Mouse (Mus musculus) fat pad, adult 2 months (tissue): ENCODE measurements around the gene Pclo.
"Not testable (repeated sequence)": the region's sequence is repeated elsewhere in the genome, so short reads cannot be mapped to it uniquely, and the experiment has no call there.

ENCODE experiments used
- DNase-seq: peaks from one replicate; pipeline ENCODE4 v3.0.0-alpha.2; 2011; ENCODE audit warnings: low read depth, low spot score; ENCODE audit errors: extremely low read depth

Gene Pclo

DNA sequence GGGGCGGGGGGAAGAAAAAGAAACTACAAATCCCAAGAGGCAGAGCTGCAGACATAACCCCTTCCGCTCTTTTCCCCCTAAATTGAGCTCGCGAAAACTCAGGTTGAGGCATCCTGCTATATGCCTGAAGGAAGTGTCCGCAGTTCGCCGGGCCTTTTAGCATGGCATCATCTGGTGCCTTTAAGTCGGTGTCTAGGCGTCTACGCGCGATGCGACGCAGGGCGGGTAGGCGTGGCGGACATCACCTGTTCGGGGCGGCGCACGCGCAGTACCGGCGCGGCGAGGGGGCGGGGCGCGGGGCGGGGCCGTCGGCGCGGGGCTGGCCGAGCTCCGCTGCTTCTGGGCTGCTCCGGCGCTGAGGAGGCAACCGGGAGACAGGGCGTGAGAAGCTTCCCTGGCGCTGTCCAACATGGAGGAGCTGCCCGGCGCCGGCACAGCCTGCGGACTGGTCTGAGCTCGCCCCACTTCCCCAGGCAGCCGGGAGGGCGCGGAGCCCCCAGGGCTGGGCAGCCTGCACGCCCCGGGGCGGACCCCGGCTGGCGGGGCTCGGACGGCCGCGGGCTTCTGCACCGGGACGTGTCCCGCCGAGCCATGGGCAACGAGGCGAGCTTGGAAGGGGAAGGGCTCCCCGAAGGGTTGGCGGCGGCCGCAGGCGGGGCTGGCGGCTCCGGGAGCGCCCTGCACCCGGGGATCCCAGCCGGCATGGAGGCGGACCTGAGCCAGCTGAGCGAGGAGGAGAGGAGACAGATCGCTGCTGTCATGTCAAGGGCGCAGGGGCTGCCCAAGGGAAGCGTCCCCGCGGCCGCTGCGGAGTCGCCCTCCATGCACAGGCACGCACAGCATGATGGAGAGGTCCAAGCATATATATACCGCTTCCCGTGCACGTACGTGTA, at the start of gene Pclo:
Gene Pclo (plus strand): TSS at position 288 of the 893 bp plus-strand sequence.
- no peak for DNase-seq

DNA sequence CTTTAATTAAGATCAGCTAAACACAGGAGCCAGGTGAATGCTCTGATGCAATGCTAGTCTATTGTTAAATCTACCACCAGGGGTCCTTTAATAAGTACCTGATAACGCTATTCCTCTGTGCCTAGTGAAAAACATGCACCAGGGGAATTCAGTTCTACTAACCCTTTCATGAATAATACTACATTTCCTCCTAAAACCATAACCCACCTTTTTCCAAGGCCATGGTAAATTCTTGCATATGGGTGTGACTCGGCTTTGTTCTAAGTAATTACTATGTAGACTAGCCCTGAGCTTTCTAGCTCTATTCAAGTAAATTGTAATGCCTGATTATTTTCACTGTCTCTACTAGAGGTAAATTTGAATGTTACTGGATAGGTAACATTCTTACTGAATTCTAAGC, 20.3 kb upstream of the Pclo start:
- DNase-seq, result not testable (repeated sequence)

DNA sequence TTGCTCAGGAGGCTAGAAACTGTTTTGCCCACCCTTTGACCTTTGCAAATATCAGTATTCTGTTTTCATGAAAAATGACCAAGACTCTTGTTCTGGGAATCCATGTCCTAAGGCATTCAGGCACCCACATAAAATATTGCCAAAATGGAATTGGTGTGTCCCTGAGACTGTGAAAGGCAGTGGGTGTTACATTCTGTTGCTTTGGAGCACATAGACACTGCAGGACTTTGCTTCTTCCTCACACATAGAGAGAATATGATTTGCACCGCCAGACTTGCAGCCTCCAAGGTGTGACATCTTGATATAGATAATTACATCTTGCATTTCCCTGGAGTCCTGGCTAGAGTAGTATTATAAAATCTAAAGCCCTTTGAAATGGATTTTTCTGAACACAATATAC, 6.2 kb upstream of the Pclo start:
- no peak for DNase-seq

DNA sequence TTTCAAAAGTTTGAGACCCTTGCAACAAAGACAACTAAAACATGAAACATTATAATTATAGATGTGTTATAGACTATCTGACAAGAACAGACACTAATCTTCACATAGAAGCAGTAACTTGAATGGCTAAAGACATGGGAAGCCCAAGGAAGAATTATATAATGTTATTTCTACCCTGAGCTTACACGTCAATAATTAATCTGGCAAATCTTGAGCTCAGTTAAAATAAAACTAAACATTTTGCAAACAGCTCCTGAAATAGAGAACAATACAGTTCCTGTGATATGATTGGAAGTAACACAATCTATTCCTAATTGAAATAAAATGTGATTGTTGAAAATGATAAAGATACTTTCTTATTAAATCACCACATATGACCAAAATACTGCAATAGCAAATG, 5.1 kb upstream of the Pclo start:
- DNase-seq, result no peak

DNA sequence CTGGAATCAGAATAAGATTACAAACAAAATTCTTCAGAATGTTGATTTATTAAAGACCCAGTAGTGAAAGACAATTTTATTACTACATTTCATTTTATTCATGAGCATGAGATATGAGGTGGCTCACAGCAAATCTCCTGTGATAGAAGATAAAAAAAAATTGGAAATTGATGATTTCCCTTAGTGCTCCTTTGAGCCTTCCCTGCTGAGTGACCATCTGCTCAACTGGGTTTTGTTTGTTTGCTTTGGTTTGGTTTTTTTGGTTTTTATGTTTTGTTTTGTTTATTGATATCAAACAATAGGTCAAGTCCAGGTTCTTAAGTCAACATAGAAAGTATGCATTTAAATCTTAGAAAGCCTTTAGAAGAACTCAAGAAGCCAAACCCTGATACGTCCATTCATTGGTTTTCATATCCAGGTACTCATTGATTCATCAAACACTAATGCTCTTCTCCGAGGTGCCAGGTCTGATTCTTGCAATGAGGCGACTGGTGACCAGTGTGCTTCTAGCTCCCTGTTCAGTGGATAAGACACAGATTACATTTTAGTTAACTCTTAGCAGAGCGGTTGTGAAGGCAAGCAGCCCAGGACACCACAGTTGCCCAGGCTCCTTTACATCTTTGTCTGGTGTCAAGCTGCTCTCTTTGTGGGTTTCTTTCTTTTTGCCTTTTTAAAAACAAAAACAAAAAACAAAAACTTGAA, 3.6 kb downstream of the Pclo start:
- no peak for DNase-seq

DNA sequence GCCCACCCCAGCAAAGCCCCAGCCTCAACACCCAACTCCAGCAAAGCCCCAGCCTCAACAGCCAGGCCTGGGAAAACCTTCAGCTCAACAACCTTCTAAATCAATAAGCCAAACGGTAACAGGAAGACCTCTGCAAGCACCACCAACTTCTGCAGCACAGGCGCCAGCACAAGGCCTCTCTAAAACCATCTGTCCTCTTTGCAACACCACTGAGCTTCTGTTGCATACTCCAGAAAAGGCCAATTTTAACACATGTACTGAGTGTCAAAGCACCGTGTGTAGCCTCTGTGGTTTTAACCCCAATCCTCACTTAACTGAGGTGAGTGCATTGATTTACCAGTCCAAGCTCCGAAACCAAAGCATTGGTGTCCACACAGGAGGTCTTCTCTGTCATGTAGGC, 7.3 kb downstream of the Pclo start:
- no peak for DNase-seq

DNA sequence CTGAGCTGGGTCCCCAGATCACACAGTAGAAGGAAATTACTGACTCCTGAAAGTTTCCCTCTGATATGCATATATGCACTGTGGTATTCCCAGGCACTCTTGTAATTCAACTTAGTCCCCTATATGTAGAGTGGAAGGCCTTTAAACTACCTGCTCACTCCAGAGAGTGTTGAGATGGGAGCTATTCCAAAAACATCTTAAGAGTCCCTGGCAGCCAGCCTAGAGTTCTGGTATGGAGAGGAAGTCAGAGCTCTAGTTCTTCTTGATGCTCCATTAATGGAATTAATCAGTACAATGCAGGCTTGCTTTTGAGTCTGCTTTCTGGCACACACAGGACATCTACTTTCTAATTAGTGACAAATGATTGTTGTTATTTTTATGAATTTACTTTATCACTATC, 11.3 kb downstream of the Pclo start:
- no peak for DNase-seq

DNA sequence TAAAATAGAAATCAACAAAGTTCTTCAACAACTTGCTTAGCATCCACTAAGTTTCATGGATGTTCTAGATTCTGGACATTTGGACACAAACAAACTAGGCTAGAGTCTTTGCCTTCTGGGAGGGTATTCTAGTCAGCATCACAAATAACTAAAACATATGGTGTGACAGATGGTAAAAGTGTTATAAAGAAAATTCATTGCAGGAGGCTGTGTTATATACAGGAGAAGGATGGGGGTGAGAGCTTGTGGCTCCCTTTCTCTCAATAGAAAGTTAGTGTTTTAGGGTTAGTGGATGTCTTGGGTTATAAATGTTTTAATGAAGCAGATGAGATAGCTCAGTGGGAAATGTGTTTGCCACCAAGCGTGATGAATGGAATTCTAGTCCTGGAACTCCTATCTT, 13.1 kb downstream of the Pclo start:
- no peak for DNase-seq

DNA sequence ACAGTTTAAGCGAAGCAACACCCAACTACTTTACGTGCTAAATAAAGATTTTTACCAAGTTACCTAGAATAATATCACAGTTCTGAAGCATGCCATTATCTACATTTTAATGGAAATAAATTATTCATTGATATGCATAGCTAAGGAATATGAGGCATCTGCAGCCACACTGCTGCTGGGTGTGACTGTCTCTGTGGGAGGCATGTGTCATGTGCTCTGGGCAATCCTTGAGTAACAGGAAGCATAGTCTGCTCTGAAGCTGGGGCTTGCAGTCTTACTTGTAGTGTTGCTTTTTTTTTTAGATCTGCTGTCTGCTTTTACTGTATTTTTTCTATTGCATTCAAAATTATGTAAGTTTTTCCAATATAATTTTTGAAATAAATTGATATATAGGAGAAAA, 17.2 kb downstream of the Pclo start:
- no peak for DNase-seq

DNA sequence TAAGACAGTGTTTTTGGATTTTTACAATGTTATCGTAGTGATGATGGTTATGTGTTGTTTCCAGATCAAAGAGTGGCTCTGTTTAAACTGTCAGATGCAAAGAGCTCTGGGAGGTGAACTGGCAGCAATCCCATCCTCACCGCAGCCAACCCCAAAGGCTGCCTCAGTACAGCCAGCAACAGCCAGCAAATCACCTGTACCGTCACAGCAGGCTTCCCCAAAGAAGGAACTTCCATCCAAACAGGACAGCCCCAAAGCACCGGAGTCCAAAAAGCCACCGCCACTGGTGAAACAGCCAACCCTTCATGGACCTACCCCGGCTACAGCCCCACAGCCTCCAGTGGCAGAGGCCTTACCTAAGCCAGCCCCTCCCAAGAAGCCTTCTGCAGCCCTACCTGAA, 24.6 kb downstream of the Pclo start:
- no peak for DNase-seq

DNA sequence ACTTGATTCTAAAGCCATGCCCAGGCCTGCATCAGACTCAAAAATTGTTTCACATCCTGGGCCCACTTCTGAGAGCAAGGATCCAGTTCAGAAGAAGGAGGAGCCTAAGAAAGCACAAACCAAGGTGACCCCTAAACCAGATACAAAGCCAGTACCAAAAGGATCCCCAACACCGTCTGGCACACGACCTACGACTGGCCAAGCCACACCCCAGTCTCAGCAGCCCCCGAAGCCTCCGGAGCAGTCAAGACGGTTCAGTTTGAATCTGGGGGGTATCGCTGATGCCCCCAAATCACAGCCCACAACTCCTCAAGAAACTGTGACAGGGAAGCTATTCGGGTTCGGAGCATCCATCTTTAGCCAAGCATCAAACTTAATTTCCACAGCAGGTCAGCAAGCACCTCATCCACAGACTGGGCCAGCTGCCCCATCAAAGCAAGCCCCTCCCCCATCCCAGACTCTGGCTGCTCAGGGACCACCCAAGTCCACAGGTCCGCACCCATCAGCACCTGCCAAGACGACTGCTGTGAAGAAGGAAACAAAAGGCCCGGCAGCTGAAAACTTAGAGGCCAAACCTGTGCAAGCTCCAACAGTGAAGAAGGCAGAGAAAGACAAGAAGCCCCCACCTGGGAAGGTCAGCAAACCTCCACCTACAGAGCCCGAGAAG, 25.4 kb downstream of the Pclo start:
- DNase-seq, result no peak

DNA sequence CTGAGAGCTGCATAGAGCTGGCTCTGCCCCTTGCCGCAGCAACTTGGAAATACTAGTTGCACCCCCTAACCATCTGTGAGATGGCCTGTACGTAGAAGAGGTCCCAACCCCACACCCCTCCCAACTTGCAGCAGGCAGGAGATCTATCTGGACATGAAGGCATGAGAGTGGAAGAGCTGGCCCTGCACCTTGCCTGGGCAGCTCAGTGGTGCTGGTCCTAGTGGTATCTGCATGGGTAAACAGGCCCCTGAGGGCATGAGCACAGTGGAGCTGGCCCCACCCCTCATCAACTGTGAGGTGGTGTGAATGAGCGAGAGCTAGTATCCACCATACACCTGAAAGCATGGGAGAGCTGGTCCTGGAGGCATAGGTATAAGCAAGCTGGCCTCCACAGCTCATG, 60.9 kb downstream of the Pclo start:
- no peak for DNase-seq

DNA sequence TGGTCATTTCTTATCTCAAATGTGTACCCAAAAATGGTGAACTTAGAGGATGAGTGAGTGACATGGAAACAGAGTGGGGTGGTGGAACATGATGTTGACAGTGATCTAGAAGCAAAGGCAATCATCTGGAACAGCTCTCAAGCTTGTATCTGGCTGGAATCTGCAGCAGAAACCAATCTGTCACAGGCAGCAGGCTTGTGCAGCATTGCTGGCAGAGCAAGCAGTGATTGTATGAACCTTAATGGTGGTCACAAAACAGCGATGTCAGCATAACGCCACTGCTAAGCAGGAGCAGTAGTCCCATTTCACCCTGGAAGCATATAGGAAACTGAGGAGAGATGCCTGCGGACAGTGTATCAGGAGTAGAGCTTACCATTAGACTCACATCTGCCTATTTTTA, 76.8 kb downstream of the Pclo start:
- no peak for DNase-seq

DNA sequence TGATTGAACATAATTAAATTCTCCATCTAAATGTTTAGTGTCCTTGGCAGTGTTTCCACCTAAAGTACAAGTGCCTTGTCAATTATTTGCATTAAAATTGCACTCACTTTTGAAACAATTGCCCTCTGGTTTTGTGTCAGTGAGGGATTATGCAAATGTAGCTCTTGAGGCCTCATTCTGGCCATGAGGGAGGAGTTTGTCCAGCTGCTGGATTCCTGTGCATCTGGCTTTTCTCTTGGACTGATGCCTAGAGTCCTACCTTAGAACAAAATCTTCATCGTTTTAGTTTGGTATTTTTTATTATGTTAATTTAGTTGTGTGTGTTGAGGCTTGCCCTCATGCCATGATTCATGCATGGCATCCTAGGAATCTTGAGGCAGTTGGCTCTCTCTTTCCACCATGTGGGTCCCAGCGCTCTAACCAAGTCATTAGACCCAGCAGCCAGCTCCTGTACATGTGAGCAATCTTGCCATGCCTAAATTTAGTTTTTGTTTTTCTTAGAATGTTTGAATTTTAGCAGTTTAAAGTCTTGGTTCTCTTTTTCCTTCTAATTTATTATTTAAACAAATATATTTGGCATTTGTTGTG, 80.8 kb downstream of the Pclo start:
- no peak for DNase-seq

DNA sequence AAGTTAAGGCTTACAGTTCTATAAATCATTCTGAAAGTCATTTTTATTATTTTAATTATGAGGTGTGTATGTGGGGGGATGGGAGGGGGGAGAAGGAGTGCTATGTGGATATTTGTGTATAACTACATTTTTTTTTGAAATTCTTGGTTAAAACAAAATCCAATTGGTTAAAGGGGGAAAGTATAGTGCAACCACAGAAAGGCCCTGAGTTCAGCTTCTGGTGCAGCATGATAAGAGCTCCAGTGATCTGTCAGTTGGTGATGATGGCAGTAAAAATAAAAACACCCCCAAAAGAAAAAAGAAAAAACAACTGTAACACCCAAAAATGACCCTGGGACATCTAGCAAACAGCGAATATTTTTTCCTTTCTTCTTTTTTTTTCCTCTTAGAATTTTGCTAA, 93.6 kb downstream of the Pclo start:
- no peak for DNase-seq

DNA sequence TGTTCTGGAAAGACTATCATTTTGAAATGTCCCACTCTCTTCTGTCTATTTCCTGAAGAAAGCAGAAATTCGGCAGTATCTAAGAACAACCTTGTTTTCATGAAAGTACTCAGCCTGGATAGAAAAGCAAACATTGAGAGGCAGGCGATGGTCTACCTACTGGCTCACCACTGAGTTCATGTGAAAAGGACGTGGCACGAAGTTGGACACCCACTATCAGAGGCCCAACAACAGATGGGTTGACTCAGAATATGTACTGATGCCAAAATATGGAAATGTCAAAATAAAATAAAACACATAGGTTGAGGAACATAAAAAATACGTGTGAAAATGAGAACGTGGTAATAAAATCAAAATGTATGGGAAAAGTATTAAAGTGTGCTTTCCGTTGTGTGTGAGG, 106.4 kb downstream of the Pclo start:
- DNase-seq, result no peak

DNA sequence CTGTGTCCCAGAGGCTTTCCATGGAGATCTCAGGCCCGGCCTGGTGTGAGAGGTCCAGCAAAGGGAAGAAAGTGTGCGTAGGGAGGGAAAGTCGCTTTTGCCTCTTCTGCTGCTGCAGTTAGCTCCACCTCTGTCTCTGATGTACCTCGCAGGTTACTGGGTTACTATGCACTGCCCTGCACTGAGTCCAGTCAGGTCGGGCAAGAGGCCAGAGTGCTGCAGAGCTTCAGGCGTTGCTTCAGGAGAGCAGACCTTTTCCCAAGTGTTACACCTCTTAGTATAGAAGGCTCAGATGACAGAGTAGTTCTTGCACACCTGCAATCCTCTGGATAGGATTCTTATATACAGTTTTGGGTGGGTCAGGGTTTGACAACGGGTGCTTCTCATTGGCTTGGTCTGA, 108.6 kb downstream of the Pclo start:
- DNase-seq, result no peak

DNA sequence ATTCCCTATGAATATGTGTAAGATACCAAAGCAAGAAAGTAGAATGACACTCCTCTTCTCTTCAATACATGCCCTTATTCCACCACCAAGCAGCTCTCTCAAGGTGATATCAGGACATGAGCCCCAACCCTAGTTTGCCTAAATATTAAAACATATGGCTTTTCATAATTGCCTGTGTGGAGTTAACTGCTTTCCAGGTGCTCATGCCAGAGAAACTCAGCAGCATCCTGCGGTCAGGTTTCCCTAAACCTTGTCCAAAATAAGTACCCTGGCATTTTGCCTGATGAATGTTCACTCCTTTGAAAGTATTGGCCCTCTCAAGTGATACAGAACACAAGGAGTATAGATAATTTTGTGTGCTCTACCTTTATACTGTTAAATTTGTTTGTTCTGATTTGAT, 126.5 kb downstream of the Pclo start:
- DNase-seq, result no peak

DNA sequence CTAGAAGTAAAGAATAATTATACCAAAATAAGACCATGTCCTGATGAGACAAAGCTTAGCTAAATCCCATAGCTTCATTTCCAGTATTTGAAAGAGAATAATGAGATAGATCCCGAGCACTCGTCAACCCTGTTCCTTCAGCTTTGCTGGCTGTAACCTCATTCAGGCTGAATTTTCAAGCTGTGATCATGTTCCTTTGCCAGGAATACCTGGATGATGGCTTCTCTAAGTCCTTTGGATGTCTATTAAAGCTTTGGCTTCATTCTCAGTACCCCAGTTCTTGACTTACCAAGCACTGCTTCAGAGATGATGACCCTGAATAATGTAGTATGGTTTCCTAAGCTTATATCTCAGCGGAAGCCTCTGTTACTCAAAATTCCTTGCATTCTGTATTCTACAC, 131.1 kb downstream of the Pclo start:
- no peak for DNase-seq

DNA sequence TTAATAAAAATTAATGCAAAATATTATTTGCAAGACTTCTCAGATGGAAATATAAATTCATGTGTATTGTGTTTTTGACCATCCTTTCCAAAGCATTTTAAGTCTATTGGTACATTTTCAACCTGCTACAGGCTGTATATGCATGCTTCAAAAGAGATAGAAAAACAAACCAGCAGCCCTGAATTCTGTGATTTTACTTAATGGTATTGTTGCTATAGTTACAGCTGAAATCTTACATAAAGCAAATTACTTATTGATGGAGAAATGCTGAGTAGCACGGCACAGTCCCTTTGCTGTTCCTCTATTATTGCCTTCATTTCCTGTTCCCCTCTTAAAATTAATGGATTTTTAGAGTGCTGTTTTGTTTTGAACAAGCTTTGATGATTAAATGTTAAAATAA, 145.9 kb downstream of the Pclo start:
- no peak for DNase-seq

DNA sequence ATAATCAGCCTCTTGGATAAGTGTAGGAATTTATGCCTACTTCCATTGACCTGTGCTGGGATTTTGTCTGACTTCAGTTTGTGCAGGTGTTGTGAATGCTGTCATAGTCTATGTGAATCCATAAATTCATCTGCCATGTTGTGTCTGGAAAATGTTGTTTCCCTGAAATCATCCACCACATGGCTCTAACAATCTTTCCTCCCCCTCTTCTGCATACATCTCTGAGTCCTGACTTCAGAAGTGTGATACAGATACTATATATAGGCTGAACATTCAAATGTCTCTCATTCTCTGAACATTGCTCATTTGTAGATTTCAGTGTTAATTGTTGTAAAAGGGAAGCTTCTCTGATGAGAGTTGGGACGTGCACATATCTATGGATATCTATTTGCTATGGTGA, 147.5 kb downstream of the Pclo start:
- no peak for DNase-seq

DNA sequence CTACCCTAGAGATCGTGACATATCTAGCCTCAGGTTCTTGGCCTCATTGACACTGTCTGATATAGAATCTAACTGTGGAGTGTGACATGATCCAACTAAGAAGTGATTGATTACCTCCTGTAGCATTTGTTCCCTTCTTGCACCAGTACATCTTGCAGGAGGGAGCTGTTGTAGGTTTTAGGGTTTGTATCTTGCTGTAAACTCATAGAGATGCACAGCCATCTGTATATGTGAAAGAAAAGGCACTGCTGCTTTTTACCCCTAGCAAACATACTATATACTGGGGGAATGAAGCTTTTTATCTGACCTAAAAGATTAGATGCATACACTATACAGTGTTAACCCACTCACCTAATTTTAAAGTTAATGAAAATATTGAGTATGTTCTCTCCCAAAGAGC, 147.9 kb downstream of the Pclo start:
- DNase-seq, result no peak
